Mouse (Mus musculus) right cerebral cortex, adult 18-20 months (tissue): ENCODE data around the gene Sema5a.

ENCODE experiments used
- DNase-seq: peaks from one replicate; pipeline ENCODE4 v3.0.0; 2022; ENCODE audit warnings: mixed read lengths

Sema5a gene

GRCm38 (mm10) chr15:32371385-32371784 is 126.8 kb downstream of the Sema5a start:
- DNase-seq, result no peak

GRCm38 (mm10) chr15:32376326-32376725 is 131.7 kb downstream of the Sema5a start:
- no peak for DNase-seq

DNA sequence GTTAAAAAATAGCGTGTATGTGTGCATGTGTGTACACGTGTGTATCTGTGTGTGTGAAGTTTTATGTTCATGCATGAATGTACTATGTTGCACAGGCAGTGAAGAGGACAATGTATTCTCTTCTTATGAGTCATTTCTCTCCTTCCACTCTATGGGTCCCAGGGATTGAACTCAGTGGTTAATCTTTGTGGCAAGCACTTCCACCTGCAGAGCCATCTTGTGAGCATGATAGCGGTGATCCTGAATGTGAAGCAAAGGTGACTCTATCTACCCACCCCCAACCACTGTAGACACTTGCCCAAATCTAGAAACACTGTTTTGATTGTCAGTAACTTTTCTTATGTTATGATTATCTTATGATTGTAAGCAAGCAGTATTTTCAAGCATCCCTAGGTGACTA is 133.2 kb downstream of the Sema5a start:
- no peak for DNase-seq

DNA sequence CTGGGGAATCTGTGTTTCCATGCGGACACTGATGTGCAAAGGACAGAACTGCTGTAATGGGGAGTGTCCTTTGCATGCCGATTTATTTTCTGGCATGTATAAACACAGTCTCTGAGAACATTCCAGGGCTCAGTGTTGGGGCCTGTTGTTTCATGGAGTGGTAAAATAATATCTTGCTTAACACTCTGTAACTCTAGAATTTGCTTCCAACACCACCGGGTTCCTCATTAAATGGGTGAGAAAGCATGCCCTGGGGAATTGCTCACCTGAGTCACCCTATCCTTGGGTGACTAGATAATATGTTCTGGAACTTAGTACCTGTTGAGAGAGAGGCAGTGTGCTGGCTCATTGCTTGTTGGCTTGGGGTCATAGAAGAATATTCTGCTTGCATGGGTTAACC is 135.7 kb downstream of the Sema5a start:
- DNase-seq, result no peak

DNA sequence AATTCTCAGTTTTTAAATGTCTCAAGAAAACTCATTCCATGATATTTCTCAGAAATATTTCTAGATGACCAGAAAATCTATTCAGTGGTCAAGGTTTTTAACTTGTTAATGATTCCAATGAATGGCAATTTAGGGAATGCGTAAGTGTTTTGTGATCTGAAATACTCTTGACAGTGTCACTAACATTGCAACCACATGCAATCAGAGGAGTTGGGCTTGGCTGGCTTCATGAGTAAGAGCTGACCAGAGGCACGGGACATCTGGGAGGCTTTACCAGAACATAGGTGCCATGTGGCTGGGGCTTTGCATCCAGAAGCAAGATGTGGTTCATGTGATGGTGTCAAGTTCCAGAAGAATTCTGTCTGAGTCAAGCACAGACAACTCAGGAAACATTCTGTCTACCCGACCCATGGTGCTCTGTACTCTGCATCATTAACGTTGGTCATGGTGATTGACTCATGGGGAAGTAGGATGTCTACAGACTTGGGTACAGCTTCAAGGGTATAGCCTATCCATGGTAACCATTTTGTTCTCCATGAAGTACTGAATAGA is 138.4 kb downstream of the Sema5a start:
- DNase-seq, result no peak

GRCm38 (mm10) chr15:32396241-32396890 is 151.8 kb downstream of the Sema5a start:
- DNase-seq, result no peak

- no peak for DNase-seq
Observed at GRCm38 (mm10) chr15:32397064-32397463, 152.5 kb downstream of the Sema5a start.

DNA sequence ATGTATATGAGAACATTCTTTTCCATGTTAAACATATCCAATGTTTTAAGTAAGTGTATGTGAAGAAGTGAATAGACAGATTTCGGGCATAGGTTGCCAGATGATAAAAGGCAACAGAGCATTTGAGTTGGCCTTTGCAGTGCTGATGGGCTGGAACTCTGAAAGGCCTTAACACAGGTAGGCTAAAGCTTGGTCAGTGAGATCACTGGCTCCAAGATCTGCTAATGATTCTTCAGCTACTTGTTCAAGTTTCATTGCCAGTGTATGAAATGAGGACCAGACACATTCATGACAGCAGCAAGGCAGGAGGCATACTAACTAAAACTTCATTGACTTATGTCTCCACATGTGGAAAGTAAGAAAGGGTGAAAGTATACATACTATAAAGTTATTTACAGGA is 154.1 kb downstream of the Sema5a start:
- no peak for DNase-seq

- DNase-seq, result no peak
Observed at GRCm38 (mm10) chr15:32401909-32402527, 157.4 kb downstream of the Sema5a start.

- no peak for DNase-seq
Observed at GRCm38 (mm10) chr15:32403321-32403720, 158.7 kb downstream of the Sema5a start.

GRCm38 (mm10) chr15:32406436-32406835 is 161.8 kb downstream of the Sema5a start:
- no peak for DNase-seq

DNA sequence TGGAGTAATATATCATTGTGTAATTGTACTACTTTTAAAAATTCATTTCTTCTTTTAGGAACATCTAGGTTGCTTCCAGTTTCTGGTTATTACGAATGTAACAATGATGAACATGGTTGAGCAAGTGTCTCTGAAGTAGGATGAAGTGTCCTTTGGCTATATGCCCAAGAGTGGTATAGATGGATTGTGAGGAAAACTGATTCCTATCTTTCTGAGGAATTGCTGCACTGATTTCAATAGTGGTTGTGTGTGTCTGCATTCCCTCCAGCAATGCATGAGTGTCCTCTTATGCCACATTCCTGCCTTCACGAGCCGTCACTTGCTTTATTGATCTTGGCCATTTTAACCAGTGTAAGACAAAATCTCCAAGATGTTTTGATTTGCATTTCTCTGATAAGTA is 163.2 kb downstream of the Sema5a start:
- DNase-seq, result no peak

GRCm38 (mm10) chr15:32416291-32416690 is 171.7 kb downstream of the Sema5a start:
- no peak for DNase-seq

DNA sequence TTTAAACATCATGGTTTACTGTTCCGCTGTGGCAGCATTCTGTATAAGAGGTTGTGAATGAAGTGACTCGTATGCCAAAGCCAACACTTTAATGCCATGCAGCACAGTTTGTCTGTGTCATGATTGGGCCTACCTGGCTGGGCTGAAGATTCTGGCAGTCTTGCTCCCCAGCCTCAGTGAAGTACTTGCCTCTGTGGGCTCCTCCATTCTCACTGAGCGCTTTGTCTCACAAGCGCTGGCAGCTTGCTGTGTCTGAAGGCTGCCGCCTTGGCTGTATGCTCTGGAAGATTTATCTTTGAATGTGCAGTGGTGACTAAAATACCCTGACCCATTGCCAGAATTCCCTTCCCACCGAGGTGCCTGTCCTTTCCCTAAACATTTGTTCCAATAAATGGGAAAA is 178.0 kb downstream of the Sema5a start:
- DNase-seq, result no peak

- no peak for DNase-seq
Observed at GRCm38 (mm10) chr15:32423061-32423460, 178.5 kb downstream of the Sema5a start.

GRCm38 (mm10) chr15:32427188-32427924 is 182.7 kb downstream of the Sema5a start:
- DNase-seq, result no peak

DNA sequence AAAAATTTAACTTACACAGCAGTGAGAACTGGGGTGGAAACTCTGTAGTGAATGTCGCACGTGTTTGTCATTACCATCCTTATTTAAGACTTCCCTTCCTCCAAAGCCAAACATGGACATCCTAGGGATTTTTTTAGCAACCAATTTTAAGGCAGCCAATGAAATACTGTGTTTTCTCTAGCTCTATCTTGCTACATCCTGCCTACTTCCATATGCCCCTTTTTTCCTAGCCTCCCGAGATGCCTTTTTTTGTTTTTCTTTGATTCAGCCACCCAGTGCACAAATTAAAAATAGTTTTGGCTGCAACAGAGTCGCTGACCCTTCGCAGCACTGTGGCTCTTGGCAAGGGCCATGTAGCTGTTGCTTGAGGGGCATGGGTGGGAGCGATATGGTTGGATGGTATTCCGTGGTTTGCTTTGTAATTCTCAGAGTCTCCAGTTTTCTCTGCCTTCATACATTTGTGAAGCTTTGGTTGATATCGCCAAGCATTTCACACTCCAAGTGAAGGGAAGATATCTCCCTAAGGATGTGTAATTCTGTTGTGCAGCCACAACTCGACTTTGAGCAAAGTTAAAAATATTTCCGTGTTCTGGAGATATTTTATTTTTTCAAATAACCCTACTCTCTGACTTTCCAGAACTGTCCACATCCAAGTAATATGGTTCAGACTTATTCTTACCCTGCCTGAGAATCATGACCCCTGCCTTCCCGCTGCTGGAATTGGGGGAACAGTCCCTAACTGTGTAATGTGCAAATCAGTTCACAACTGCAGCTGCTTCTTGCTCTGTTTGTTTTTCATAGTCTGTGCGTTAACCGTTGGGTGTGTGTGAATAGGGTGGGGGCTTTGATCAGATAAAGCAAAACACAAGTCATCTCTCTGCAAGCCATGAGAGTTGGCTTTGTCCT is 188.6 kb downstream of the Sema5a start:
- peak; percentile 50 for DNase-seq

GRCm38 (mm10) chr15:32433833-32434155 is 189.2 kb downstream of the Sema5a start:
- no peak for DNase-seq

- no peak for DNase-seq
Observed at GRCm38 (mm10) chr15:32434274-32434673, 189.7 kb downstream of the Sema5a start.

DNA sequence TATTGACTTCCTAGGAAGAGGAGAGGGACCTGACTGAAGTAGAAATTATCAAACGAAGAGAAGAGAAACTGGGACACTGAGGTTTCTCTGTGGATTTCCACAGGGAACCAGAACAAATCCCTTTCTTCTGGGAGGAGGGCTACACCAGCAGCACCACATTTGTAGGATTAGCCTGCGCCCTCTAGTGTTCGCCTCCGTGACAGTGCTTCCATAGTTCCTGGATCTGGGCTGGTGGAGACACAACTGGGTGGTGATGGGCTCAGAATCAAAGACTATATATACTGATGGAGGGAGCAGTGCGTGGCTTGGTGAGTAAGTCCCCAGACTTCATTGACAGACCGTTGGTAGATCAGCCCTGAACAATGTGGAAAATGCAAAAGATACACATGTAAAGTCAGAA is 193.0 kb downstream of the Sema5a start:
- DNase-seq, result peak; percentile 80

DNA sequence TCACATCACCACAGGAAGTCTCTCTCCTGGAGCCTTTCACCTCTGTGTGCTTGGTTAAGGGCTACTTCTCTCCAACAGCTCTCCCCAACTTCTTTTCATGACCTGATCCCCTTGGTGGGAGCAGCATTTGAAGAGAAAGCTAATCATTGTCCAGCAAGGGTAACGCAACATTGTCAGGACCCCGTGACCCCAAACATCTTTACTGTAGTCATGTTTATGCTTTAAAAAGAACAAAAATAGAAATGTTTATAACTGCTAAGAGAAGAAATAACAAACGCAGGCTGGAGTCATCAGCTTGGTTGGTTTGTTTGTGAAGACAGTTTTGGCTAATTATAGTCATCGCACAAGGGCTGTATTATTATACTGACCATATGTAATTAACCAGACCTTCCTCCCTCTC is 198.1 kb downstream of the Sema5a start:
- no peak for DNase-seq

DNA sequence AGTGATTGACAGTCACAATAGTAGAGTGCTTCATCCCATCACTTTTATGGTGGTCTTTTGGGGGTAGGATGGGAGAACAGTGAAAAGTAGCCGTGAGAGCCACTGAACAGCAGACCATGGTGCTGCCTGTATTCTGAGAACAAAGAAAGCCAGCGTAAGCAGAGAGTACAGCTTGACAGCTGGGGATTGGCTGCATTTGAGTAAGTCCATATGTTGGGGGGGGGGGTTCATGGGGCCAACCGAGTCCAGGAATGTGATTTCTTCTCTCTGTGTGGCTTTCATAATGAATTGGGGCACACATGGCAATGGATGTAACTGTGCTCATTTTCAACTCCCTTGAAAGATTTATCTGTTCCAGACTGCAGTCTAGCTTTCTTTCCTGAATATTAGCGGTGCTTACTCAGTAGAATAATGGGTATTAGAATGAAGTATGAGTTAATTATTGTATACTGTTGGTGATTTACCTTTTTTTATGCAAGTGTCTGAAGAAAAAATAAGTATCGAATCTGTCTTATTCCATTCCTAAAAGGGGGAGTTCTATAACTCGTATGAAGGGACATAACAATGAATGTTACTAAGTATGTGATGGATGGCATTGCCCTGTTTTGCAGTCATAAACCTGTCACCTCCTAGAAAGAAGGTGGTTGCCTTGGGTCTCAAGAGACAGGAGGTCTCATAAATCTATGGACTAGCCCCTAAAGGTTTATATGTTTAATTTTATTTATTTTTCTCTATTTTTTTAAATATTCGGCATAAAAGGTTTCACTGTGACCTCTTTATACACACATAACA is 203.1 kb downstream of the Sema5a start:
- no peak for DNase-seq
